Mouse (Mus musculus) small intestine, adult 2 months (tissue): ENCODE data around the gene Hspa12b.

Experiments used
- CTCF ChIP-seq: fragments of 200-500 bp; IDR thresholded peaks from 2 replicates; pipeline ENCODE4 v1.5.1; 2012; ENCODE audit warnings: low read depth, mild to moderate bottlenecking, control low read depth, inconsistent platforms, low read length, moderate library complexity, mixed read lengths; ENCODE audit not compliant: insufficient replicate concordance, insufficient read length; ENCODE audit errors: extremely low read depth
- POLR2A ChIP-seq: fragments of 200-500 bp; IDR thresholded peaks from 2 replicates; pipeline ENCODE4 v1.6.1; 2012; ENCODE audit warnings: low read depth, mild to moderate bottlenecking, control low read depth, inconsistent platforms, low read length, moderate library complexity

GRCm38 (mm10) chr2:131166172-131166571, 39.1 kb downstream of the Hspa12b start:
- TF ChIP-seq CTCF: no peak
- TF ChIP-seq POLR2A: no peak
